Mouse (Mus musculus) megakaryocyte, adult 5-6 weeks (primary cell): Measurements from ENCODE around the gene Slc16a10. TPM values are rescaled to one million over a fixed set of nuclear protein-coding genes. Genes with fewer than 3 reads are reported as not detected.

ENCODE experiments used
- ATAC-seq: 2 replicates; pipeline ENCODE4 v1.8.0; 2016; ENCODE audit warnings: mild to moderate bottlenecking, inconsistent platforms; ENCODE audit not compliant: poor library complexity, severe bottlenecking
- total RNA-seq, 2 experiments: library from RNA; stranded (forward) in 1 of 2; stranded (reverse) in 1 of 2; fragments of 153-499, 151-499 nt in 1 of 2; fragments of 221-1000, 200-1000 nt in 1 of 2; gene quantifications; 2 replicates each; pipeline versions ENCODE4 v1.2.3 to v1.2.4; 2015 to 2017

Slc16a10 gene
- total RNA-seq, 2 experiments from 2014 or later = 29.8 to 45.0 TPM

DNA sequence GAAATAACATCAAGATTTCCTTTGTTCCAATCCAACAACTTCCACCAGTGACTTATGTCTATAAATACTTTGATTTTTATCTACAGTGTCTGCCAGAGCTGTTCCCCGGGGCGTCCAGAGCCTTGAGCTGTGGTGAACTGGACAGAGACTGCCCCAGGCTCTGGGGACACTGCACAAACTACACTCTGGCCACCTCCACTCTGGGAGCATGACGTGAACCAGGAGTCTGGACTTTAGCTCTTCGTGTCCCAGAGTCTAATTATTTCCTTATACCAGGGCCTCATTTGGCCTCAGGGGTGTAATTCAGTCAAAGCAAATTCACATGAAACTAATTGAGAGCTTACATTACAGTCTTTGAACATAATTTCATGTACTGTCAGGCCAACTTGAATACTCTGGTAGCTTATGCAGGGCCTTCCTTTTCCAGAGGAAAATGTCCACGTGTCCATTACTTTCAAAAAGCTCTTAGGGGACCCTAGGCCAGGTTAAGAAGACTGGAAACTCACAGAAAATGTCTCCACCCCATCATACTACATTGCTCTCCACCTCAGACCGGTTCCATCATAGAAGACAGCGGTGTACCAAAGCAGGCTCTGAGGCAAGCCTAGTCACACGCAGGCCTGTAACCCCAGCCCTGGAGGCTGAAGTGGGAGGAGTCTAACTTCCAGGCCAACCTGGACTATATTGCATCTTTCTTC lies 9.9 kb upstream of the Slc16a10 start:
- no peak for ATAC-seq

GRCm38 (mm10) chr10:40149584-40150145 lies 7.6 kb upstream of the Slc16a10 start:
- no peak for ATAC-seq

- no peak for ATAC-seq
These were observed 5.4 kb upstream of the Slc16a10 start for GRCm38 (mm10) chr10:40147325-40148059.

GRCm38 (mm10) chr10:40146451-40146850 lies 4.4 kb upstream of the Slc16a10 start:
- ATAC-seq = no peak

DNA sequence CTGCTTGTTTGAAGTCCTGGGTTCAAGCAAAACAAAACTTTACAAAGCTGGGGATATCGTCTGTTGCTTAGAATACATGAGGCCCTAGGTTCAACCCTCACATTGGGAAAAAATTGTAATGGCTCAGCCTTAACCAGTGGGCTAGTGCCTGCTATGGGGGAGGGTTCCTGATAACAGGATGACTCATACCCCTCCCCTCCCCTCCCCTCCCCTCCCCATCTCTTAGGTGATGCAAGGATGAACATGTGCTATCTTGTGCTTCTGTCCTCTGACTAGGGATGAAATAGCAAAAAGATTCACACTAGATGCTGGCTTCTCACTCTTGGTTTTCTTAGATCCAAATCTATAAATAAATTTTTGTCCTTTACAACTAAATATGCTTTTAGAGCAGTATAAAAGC lies 2.8 kb upstream of the Slc16a10 start:
- ATAC-seq = no peak

DNA sequence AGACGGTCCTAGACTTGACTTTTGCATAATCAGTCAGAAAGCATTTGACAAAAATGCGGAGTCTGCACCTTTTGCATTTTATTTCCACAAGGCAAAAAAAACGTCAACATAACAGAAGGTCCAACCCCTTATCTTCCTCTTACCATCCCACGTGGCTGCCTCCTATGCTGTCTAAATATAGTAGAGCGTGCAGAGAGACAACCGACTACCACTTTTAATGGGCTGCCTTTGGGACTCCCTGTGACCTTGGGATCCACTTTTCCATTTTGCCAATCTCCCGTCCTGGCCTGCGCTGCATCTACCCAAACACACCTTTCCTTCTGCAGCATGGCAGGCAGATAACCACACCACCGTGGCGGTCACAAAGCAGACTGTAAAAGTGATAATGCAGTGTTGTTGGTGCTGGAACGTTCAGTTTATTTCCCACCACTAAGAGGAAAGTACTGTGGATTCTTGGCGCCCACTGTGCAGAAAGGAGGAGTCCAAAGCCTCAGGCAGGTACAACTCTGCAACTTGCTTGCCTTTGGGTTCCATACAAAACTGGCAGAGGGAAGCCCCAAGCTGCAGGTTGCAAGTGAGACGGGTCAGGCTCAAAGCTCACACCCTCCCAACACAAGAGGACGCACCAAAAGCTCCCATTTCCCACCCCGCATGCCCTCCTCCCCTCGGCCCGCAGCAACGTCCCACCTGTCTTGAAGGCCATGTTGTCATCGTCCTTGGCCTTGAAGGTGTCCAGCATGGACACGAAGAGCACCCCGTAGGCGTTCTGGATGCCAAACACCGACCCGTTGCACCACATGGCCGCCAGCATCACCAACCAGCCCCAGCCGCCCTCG lies 824 bp downstream of the Slc16a10 start:
- ATAC-seq = peak; percentile 23

GRCm38 (mm10) chr10:40139646-40140045 lies 2.4 kb downstream of the Slc16a10 start:
- ATAC-seq = no peak

GRCm38 (mm10) chr10:40135807-40136778 lies 6.0 kb downstream of the Slc16a10 start:
- peak; percentile 49; the same call in 1 of the 2 replicates for ATAC-seq

DNA sequence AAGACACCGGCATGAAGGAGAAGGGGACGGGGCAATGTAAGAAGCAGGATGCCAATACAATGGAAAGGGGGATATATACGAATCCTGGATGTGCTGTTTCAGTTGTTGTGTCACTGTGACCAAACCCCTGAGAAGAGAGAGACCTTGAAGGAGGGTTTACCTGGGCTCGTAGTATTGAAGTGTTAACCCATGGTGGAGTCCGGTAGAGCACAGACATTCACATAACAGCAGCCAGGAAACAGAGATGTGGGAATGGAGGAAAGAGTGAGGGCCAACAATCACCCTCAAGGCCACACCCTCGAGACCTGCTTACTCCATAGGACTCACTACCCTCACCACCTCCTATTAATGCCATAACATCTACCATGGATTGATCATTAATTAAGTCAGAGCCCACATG lies 7.2 kb downstream of the Slc16a10 start:
- ATAC-seq = no peak

DNA sequence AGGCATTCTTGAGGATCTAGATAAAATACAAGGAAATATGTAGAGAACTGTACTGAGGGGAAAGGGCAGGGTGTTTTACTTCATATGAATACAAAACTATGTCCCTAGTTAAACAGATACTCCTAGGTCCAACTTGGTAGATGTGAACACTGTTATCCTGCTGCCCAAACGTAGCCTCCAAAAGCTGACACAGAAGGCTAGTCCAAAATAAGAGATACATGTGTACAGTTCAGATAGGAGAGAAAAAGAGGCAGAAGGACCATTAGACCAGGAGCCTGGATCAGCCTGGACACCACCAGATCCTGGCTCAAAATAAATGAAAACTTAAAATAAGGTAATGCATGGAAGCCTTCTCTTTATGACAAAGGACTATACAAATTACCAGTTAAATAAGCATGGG lies 8.4 kb downstream of the Slc16a10 start:
- no peak for ATAC-seq

- no peak for ATAC-seq
These were observed 10.2 kb downstream of the Slc16a10 start for GRCm38 (mm10) chr10:40131690-40132418.

DNA sequence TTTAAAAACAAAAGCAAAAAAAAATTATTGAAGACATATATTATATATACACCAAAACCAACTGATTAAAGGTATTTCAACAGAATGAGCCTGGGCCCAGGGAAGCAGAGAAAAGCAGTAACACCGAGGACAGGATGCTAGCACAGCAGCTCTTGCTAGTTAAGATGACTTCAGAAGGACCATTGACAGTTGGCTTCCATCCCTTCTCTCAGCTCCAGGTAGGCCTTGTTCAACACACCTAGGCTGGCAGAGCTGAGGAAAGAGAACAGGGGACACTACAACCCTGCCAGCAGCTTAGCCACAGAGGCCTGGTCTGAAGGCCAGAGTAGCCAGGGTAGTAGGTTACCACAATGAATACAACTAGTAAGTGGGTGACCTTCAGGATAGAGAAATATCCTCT lies 11.9 kb downstream of the Slc16a10 start:
- no peak for ATAC-seq

- ATAC-seq = no peak
These were observed 12.9 kb downstream of the Slc16a10 start for GRCm38 (mm10) chr10:40129134-40129533.

DNA sequence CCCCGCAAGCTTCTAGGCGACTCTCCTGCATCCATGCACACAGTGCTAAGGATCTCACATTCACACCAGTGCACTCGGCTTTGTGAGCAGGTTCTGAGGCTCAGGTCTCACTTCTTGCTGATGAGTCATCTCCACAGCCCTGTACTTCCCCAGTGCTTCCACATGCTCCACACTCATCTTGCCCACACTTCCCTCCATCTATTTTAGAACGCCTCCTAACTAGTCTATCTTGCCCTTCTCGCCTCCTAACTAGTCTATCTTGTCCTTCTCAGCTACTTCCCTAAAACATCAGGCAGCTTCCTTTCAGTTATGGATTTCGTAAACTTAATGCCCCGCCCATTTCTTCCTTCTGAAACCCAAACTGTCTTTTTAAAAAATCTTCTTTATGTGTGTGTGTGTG lies 13.6 kb downstream of the Slc16a10 start:
- ATAC-seq = peak; percentile 83

DNA sequence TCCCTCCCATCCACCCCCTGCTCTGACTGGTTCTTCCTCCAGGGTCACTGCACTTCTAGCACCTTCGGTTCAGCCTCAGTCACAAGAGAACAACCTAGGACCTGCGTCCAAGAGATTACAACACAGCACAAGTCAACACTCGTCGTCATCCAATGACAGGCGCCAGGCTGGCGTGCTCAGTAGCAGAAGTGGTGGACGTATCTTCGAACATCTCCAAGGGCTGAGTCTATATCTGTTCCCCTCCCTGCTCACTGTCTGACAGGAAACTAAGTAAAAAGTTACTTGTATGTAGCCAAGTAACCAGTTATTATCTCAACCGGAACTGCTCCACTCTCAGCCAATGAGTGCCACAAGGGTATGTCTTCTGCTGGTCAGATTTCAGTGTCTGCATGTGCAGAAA lies 16.9 kb downstream of the Slc16a10 start:
- ATAC-seq = peak; percentile 75

GRCm38 (mm10) chr10:40124570-40124969 lies 17.5 kb downstream of the Slc16a10 start:
- no peak for ATAC-seq

- ATAC-seq = no peak
These were observed 18.0 kb downstream of the Slc16a10 start for GRCm38 (mm10) chr10:40124096-40124495.

- no peak for ATAC-seq
These were observed 22.6 kb downstream of the Slc16a10 start for GRCm38 (mm10) chr10:40119466-40119865.

GRCm38 (mm10) chr10:40118743-40119387 lies 23.2 kb downstream of the Slc16a10 start:
- no peak for ATAC-seq
